9 mouse cellular contexts compared by ENCODE assay signal in genomic region chr17:31751262-31751661, GRCm38 (mm10).
DNase-seq lines count a peak whose midpoint lies in the region; TF ChIP-seq lines count a peak whose summit lies in the region.
"Had no signal": no experiment of that assay in that cellular context is flagged by ENCODE, and none has a peak within 500 bp of the region (broad histone marks: within the 10 kb centered on the region; RNA-seq: fewer than 3 reads in every experiment).

No protein-coding gene starts in this region.

- no peak for TF ChIP-seq POLR2A in liver, adult 2 months (IDR thresholded peaks at IDR 0.05; ENCODE audit: extremely low read depth, insufficient read depth, low read length)

- peak; percentile 92 for TF ChIP-seq CTCF in liver, adult 2 months (IDR thresholded peaks at IDR 0.05; ENCODE audit: low read depth, low read length)

- no peaks in the 10 kb centered on the region for H3K79me2 ChIP-seq in liver, adult 2 months (ENCODE audit: control insufficient read depth, insufficient read depth, low read length)

- no peak overlapping the region for H3K4me3 ChIP-seq in liver, adult 2 months (ENCODE audit: insufficient read depth, low read depth, low read length)
- H3K4me3 ChIP-seq: myocyte had no signal

- peaks cover 21% of the 10 kb centered on the region for H3K4me1 ChIP-seq in liver, adult 2 months (ENCODE audit: control insufficient read depth, insufficient read depth, low read length)

- no peak overlapping the region for H3K9ac ChIP-seq in liver, adult 2 months (ENCODE audit: low read depth, low read length)

- H3K27ac ChIP-seq in liver, adult 2 months (replicated peaks; ENCODE audit: insufficient read depth, low read depth, low read length), result no peak overlapping the region

- H3K27me3 ChIP-seq in liver, adult 2 months (ENCODE audit: control insufficient read depth, insufficient read depth, low read length), result no peaks in the 10 kb centered on the region
- H3K27me3 ChIP-seq in splenic B cell, adult 2 months (ENCODE audit: control insufficient read depth, insufficient read depth, low read length, poor library complexity, severe bottlenecking), result no peaks in the 10 kb centered on the region

- peak; percentile 23 for DNase-seq in gastrocnemius, adult 18-20 months (ENCODE audit: low spot score)
- no peak for DNase-seq in gastrocnemius, postnatal 4 days (ENCODE audit: low spot score in 2 of 2)
- peak; percentile 70 for DNase-seq in liver, adult 2 months (ENCODE audit: extremely low read depth, low read depth, low spot score)
- DNase-seq in liver, result no peak
- DNase-seq in kidney, postnatal 36 days, result peak; percentile 47 to 49
- DNase-seq in splenic B cell, adult 2 months (ENCODE audit: low read depth, low spot score), result peak; percentile 79
- no peak for DNase-seq in urinary bladder, postnatal 4 days (ENCODE audit: low spot score in 2 of 2)
- DNase-seq in cerebellum, postnatal 10 days, result no peak

- WGBS in liver, adult 2 months, result 74% methylated on average over 2 of the region's 2 CpGs

- H3K36me3 ChIP-seq in liver, adult 2 months (ENCODE audit: control insufficient read depth, insufficient read depth, low read length), result no peaks in the 10 kb centered on the region
- H3K36me3 ChIP-seq in splenic B cell, adult 2 months (ENCODE audit: control insufficient read depth, insufficient read depth, low read length, poor library complexity, severe bottlenecking), result no peaks in the 10 kb centered on the region

Comparison
In these comparisons a context has a peak if more than half of its experiments do, and no peak if none do; other contexts are left out.
1. DNase-seq: peak in gastrocnemius, adult 18-20 months (single experiment), liver, adult 2 months (single experiment), kidney, postnatal 36 days (2 of 2) and splenic B cell, adult 2 months (single experiment); none in gastrocnemius, postnatal 4 days (0 of 2), liver (single experiment), urinary bladder, postnatal 4 days (0 of 2) and cerebellum, postnatal 10 days (0 of 2).